Mouse (Mus musculus) midbrain, embryonic 12.5 days (tissue): ENCODE results near the gene Selenos. TPM values are rescaled to one million over a fixed set of nuclear protein-coding genes. Genes with fewer than 3 reads are reported as not detected.
A peak's percentile ranks its signal among the peaks of the same experiment; 100 is the strongest.
"Not testable (repeated sequence)": the region's sequence is repeated elsewhere in the genome, so short reads cannot be mapped to it uniquely, and the experiment has no call there.

Source experiments
- ATAC-seq: fragments of 200-750 bp; cut with Nextera tagmentation; 2 replicates; pipeline ENCODE4 v1.8.0; 2017; ENCODE audit warnings: low read depth, moderate TSS enrichment, moderate library complexity; ENCODE audit not compliant: low FRiP score
- H3K27ac ChIP-seq: fragments of 300-500 bp; sonication (generic); replicated peaks from 2 replicates; pipeline ENCODE4 v1.5.1; 2016; ENCODE audit warnings: mild to moderate bottlenecking
- H3K27me3 ChIP-seq: fragments of 300-500 bp; sonication (generic); 2 replicates; pipeline ENCODE4 v1.6.1; 2016; ENCODE audit warnings: mild to moderate bottlenecking
- H3K36me3 ChIP-seq: fragments of 300-500 bp; sonication (generic); 2 replicates; pipeline ENCODE4 v1.6.1; 2016
- H3K4me1 ChIP-seq: fragments of 300-500 bp; sonication (generic); 2 replicates; pipeline ENCODE4 v1.6.1; 2016
- H3K4me2 ChIP-seq: fragments of 300-500 bp; sonication (generic); replicated peaks from 2 replicates; pipeline ENCODE4 v1.6.1; 2016; ENCODE audit warnings: mild to moderate bottlenecking, moderate library complexity
- H3K4me3 ChIP-seq: fragments of 300-500 bp; sonication (generic); 2 replicates; pipeline ENCODE4 v1.5.1; 2016; ENCODE audit warnings: mild to moderate bottlenecking
- H3K9ac ChIP-seq: fragments of 300-500 bp; sonication (generic); replicated peaks from 2 replicates; pipeline ENCODE4 v1.6.1; 2016; ENCODE audit warnings: mild to moderate bottlenecking, moderate library complexity
- H3K9me3 ChIP-seq: fragments of 300-500 bp; sonication (generic); 2 replicates; pipeline ENCODE4 v1.6.1; 2016; ENCODE audit warnings: mild to moderate bottlenecking
- WGBS: fragments of 180-500 bp; shearing (Covaris S2); methylation state at CpG from one replicate; pipeline ENCODE4 v1.1.7; 2016; 5-methylcytosine and 5-hydroxymethylcytosine counted together
- polyA plus RNA-seq: library from polyadenylated mRNA; unstranded; fragments of >200 nt; fragmentation: Nextera tagmentation; extraction: Ambion mirVana; gene quantifications from 2 replicates; pipeline ENCODE4 v1.2.1, GENCODE M21; 2016

Gene Selenos
- polyA plus RNA-seq, 1 experiment from 2014 or later: 75.6 TPM

DNA sequence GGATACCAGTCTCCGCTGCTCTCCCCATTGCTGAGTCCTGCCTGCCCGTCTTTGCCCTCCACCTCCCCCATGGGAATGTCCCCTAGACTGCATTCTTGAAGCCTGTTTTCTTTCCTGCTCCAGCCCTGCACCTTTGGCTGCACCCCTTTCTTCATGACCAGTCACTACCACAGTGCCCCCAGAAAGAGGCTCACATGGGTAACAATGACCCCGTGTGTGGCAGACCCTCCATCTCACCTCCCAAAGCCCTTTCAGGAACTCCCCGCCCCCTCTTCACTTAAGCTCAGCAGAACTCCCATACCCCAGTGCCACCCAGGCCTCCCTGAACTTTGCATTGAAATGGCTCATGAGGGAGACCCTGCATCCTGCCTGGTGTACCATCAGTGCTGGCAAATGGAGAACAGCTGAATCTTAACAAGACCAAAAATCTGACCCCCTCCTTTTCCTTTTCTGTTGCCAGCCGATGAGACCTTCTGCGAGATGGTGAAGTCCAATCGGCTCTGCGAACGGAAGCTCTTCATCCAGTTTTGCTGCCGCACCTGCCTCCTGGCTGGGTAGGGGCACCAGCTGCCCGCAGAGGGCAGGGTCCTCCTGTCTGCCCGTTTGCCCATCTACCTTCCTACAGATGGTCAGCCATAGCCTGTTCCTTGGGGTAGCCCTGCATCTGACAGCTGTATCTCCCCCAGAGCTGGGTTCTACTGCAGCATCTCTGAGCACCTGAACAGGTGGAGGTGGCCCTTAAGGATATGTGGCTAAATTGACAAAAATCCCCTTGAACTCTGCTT, 30.8 kb upstream of the Selenos start:
- WGBS: 82% methylated on average over 12 of the region's 12 CpGs
- no peak for ATAC-seq
- 0 out of 2 replicates have a peak, but pooled peaks cover 7% of the 10 kb centered on the region for H3K4me1 ChIP-seq

DNA sequence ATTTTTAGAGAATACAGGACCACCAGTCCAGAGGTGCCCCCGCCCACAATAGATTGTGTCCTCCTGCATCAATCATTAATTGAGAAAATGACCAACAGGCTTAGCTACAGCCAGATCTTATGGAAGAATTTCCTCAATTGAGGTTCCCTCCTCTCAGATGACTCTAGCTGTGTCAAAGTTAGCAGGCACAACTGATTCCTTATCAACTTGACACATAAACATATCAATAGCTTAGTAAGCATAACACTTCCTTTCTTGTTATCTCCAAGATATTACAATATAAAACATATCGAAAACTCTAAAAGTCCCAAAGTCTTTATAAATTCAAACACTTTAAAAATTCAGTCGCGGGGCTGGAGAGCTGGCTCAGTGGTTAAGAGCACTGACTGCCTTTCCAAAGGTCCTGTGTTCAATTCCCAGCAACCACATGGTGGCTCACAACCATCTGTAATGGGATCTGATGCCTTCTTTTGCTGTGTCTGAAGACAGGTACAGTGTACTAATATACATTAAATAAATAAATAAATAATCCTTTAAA, 25.4 kb upstream of the Selenos start:
- ATAC-seq: no peak
- Histone ChIP-seq H3K4me2 (no peak overlapping the region), H3K27ac (no peak overlapping the region), H3K27me3 (peaks cover 10% of the 10 kb centered on the region; the same call in 1 of the 2 replicates), H3K9me3 (no peaks in the 10 kb centered on the region), H3K4me3 (no peak overlapping the region), H3K9ac (no peak overlapping the region), H3K4me1 (no peaks in the 10 kb centered on the region), H3K36me3 (no peaks in the 10 kb centered on the region)
- WGBS: 90% methylated on average over 4 of the region's 4 CpGs

More for the DNA sequence above, 30.8 kb upstream of the Selenos start:
- Histone ChIP-seq H3K27ac (no peak overlapping the region), H3K27me3 (no peaks in the 10 kb centered on the region), H3K36me3 (no peaks in the 10 kb centered on the region), H3K9me3 (no peaks in the 10 kb centered on the region), H3K4me2 (no peak overlapping the region), H3K4me3 (no peak overlapping the region), H3K9ac (no peak overlapping the region; the same call in 1 of the 2 replicates)

DNA sequence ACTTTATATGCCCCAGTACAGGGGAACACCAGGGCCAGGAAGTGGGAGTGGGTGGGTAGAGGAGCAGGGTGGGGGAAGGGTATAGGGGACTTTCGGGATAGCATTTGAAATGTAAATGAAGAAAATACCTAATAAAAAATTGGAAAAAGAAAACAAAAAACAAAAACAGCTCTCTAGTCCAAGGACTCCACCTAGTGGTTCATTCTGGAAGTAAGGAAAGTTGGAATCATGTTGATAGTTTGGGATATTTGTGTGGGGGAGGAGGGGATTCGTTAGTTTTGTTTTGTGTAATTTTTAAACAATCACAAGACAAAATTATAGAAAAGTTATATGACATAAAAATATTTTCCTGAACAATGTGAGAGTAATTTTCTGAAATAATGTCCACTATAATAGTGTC, 24.1 kb upstream of the Selenos start:
- WGBS: 14% methylated on average over 2 of the region's 2 CpGs
- H3K4me1 ChIP-seq, ATAC-seq, H3K36me3 ChIP-seq, H3K27ac ChIP-seq, H3K9ac ChIP-seq, H3K27me3 ChIP-seq, H3K9me3 ChIP-seq, H3K4me3 ChIP-seq, H3K4me2 ChIP-seq: not testable (repeated sequence)

GRCm38 (mm10) chr7:66058703-66059102, 20.7 kb upstream of the Selenos start, which contains the start of gene Snrpa1:
Gene Snrpa1, plus strand, starts transcription at chr7:66059003.
- H3K4me2 ChIP-seq: peak within 1 kb of the TSS; percentile 88
- H3K4me3 ChIP-seq: peak within 1 kb of the TSS; percentile 97
- no peak within 1 kb of the TSS for H3K27ac ChIP-seq
- 72% methylated on average over 1 of the region's 1 CpGs for WGBS
- H3K9ac ChIP-seq: peak within 1 kb of the TSS; percentile 93
- no peak for ATAC-seq
- no peaks in the 10 kb centered on the region for H3K9me3 ChIP-seq
- H3K4me1 ChIP-seq: peaks cover 17% of the 10 kb centered on the region
- peaks cover 14% of the 10 kb centered on the region for H3K36me3 ChIP-seq
- peaks cover 10% of the 10 kb centered on the region; the same call in 1 of the 2 replicates for H3K27me3 ChIP-seq

- Histone ChIP-seq H3K4me2 (peak overlapping the region; percentile 88), H3K27me3 (peaks cover 10% of the 10 kb centered on the region; the same call in 1 of the 2 replicates), H3K9ac (peak overlapping the region; percentile 93), H3K4me1 (peaks cover 17% of the 10 kb centered on the region), H3K36me3 (peaks cover 26% of the 10 kb centered on the region), H3K27ac (peak overlapping the region; percentile 73), H3K4me3 (peak overlapping the region; percentile 97), H3K9me3 (no peaks in the 10 kb centered on the region)
- peak; percentile 95 for ATAC-seq
- WGBS: under 1% methylated on average over 64 of the region's 64 CpGs
These were observed 19.1 kb upstream of the Selenos start for GRCm38 (mm10) chr7:66060066-66060956.

DNA sequence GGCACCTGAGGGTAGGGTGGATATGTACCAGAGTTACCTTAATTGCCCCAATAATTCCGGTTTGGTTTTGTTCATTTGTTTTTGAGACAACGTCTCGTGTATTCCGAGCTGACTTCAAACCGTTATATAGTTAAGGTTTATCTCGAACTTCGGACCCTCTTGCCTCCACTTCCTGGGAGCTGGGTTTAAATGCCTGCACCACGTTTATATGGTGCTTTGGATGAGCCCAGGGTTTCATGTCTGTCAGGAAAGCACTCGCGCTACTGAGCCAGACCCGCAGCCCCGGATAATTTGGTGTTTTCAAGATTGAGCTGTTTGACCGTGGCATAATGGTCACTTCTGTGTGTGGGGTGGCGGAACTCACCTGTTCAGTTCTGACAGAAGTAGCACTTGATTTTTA, 18.4 kb upstream of the Selenos start:
- Histone ChIP-seq H3K9me3 (no peaks in the 10 kb centered on the region), H3K4me3 (peak overlapping the region; percentile 97), H3K27me3 (peaks cover 10% of the 10 kb centered on the region; the same call in 1 of the 2 replicates), H3K4me1 (peaks cover 17% of the 10 kb centered on the region), H3K4me2 (peak overlapping the region; percentile 88), H3K9ac (peak overlapping the region; percentile 93), H3K27ac (no peak overlapping the region), H3K36me3 (peaks cover 30% of the 10 kb centered on the region)
- 3% methylated on average over 14 of the region's 14 CpGs for WGBS
- ATAC-seq: no peak

- Histone ChIP-seq H3K9me3 (no peaks in the 10 kb centered on the region), H3K4me2 (no peak overlapping the region), H3K27me3 (no peaks in the 10 kb centered on the region), H3K4me3 (no peak overlapping the region), H3K4me1 (peaks cover 15% of the 10 kb centered on the region), H3K27ac (no peak overlapping the region), H3K9ac (no peak overlapping the region), H3K36me3 (peaks cover 54% of the 10 kb centered on the region)
- WGBS: 96% methylated on average over 2 of the region's 2 CpGs
- ATAC-seq: no peak
These were observed 3.0 kb upstream of the Selenos start for GRCm38 (mm10) chr7:66076411-66076810.

DNA sequence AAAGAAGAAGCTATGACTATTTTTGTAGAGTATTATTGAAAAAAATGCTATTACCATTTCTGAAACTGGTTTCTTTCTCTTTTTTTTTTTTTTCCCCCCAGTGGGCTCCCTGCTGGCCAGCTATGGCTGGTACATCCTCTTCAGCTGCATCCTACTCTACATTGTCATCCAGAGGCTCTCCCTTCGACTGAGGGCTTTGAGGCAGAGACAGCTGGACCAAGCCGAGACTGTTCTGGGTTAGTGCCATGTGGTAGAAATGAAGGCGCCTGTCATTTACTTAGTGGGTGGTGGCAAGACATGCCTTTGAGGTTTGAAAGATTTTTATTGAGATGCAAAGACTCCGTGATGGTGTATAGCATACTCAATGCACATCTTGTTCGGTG, 773 bp downstream of the Selenos start:
- no peak for ATAC-seq
- Histone ChIP-seq H3K4me3 (peak overlapping the region; percentile 61), H3K9me3 (no peaks in the 10 kb centered on the region), H3K9ac (peak overlapping the region; percentile 61), H3K27ac (no peak overlapping the region), H3K36me3 (peaks cover 51% of the 10 kb centered on the region), H3K4me2 (peak overlapping the region; percentile 85), H3K4me1 (peaks cover 17% of the 10 kb centered on the region), H3K27me3 (no peaks in the 10 kb centered on the region)
- WGBS: 45% methylated on average over 5 of the region's 5 CpGs

GRCm38 (mm10) chr7:66083757-66084156, 4.3 kb downstream of the Selenos start:
- Histone ChIP-seq H3K27me3 (no peaks in the 10 kb centered on the region), H3K4me3 (no peak overlapping the region), H3K9me3 (no peaks in the 10 kb centered on the region), H3K36me3 (peaks cover 69% of the 10 kb centered on the region), H3K4me1 (peaks cover 16% of the 10 kb centered on the region), H3K4me2 (no peak overlapping the region), H3K9ac (no peak overlapping the region), H3K27ac (no peak overlapping the region)
- no peak for ATAC-seq
- WGBS: 87% methylated on average over 6 of the region's 6 CpGs

DNA sequence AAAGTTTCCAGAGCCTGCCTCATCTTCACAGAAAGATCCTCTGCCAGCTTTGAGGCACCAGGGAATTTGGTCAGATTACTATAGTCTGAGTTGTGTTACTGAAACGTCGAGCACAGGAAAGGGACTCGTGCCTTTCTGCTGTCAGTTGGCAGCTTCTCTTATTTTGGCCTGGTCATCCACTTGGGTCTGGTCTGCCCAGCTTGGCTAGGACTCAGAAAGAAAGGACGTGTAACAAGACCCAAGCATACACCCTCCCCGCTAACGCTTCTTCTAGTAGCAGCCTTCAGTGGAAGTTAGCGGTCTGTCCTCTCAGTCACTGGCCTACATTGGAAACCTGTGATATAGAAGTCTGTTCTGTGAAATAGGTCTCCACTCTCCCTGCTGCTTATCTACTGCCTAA, 5.1 kb downstream of the Selenos start:
- H3K4me3 ChIP-seq: no peak overlapping the region
- no peak for ATAC-seq
- 91% methylated on average over 7 of the region's 7 CpGs for WGBS

DNA sequence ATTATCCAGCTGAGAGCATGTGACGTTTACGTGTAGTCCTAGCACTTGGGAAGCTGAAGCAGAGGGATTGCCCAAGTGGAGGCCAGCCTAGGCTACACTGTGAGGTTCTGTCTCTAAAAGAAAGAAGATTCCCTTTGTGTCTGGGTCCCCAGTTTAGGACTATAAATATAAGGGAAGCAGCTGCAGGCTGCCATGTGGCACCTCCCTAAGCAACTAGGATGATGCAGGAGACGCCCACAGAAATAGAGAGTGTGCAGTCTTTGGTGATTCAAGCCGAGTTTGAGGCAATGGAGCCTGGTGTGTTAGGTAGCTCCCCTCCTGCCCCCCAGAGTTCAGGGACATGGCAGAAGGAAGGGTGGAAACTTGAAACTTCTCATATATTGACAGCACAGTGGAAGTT, 8.2 kb downstream of the Selenos start:
- WGBS: 93% methylated on average over 4 of the region's 4 CpGs
- no peaks in the 10 kb centered on the region for H3K4me1 ChIP-seq

More for the DNA sequence above, 5.1 kb downstream of the Selenos start:
- H3K27me3 ChIP-seq: no peaks in the 10 kb centered on the region
- no peak overlapping the region for H3K27ac ChIP-seq
- H3K4me1 ChIP-seq: peaks cover 14% of the 10 kb centered on the region
- peaks cover 77% of the 10 kb centered on the region for H3K36me3 ChIP-seq
- no peak overlapping the region for H3K9ac ChIP-seq
- no peak overlapping the region for H3K4me2 ChIP-seq
- H3K9me3 ChIP-seq: no peaks in the 10 kb centered on the region

GRCm38 (mm10) chr7:66088077-66088476, 8.6 kb downstream of the Selenos start:
- Histone ChIP-seq H3K9me3 (no peaks in the 10 kb centered on the region), H3K4me3 (no peak overlapping the region), H3K36me3 (peaks cover 86% of the 10 kb centered on the region), H3K27ac (no peak overlapping the region), H3K9ac (no peak overlapping the region), H3K4me2 (no peak overlapping the region), H3K27me3 (no peaks in the 10 kb centered on the region), H3K4me1 (no peaks in the 10 kb centered on the region)
- ATAC-seq: no peak
- WGBS: 95% methylated on average over 2 of the region's 2 CpGs

More for the DNA sequence above, 8.2 kb downstream of the Selenos start:
- Histone ChIP-seq H3K27me3 (no peaks in the 10 kb centered on the region), H3K9ac (no peak overlapping the region), H3K36me3 (peaks cover 90% of the 10 kb centered on the region), H3K9me3 (no peaks in the 10 kb centered on the region), H3K4me2 (no peak overlapping the region), H3K4me3 (no peak overlapping the region), H3K27ac (no peak overlapping the region)
- no peak for ATAC-seq
